Mouse (Mus musculus): ENCODE measurements around the gene Rnpep. TPM values are rescaled to one million over a fixed set of nuclear protein-coding genes. Genes with fewer than 3 reads are reported as not detected.
A peak's percentile ranks its signal among the peaks of the same experiment; 100 is the strongest.
"Not testable (repeated sequence)": the region's sequence is repeated elsewhere in the genome, so short reads cannot be mapped to it uniquely, and the experiment has no call there.

Gene Rnpep
- polyA plus RNA-seq, 1 experiment from 2014 or later = 90.3 TPM

DNA sequence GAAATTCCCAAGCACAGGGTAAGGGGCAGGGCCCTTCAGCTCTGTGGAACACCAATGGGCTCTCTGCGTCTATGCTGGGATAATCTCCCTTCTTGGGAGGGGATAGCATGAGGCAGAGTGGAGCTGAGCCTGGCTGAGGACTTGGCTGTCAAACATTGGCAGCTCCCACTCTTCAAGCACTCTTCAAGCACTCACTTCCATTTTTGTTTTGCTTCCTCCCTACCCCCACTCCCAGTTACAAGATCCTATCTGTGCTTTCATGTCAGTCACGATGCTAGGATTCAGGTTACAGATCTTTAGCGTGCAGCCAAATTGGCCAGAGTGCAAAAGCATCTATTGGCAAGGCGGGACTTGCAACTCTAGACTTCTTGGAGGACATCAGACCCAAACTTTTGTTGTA, 31.0 kb downstream of the Rnpep start:
- Histone ChIP-seq H3K36me3 (ENCODE audit: poor library complexity, severe bottlenecking) (no peaks in the 10 kb centered on the region), H3K4me2 (no peak overlapping the region), H3K4me1 (peaks cover 8% of the 10 kb centered on the region; the same call in 1 of the 2 replicates), H3K27me3 (0 out of 2 replicates have a peak, but pooled peaks cover 5% of the 10 kb centered on the region), H3K27ac (no peak overlapping the region), H3K9me3 (replicated peaks) (no peaks in the 10 kb centered on the region), H3K4me3 (no peak overlapping the region), H3K9ac (no peak overlapping the region)
- no peak for ATAC-seq
- whole genome bisulfite sequencing = 59% methylated on average over 4 of the region's 4 CpGs

DNA sequence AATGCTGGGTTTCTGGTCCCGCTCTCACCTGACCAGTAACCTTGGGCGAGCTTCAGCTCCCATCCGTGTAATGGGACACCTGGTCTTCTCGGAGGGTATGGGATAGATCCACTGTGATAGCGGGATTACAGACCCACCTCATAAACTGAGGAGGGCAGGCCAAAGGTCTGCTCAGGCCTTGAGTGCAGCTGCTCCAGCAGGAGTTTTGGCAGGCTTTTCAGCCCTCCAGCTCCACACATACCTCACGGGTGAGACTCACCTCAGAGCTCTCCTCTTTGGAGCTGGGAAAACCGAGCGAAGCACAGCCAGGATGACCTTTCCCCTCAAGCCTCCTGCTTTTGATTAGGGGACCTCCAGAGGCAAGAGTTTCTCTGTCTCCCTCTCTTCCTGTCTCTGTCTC, 32.5 kb downstream of the Rnpep start:
- Histone ChIP-seq H3K27ac (no peak overlapping the region), H3K27me3 (0 out of 2 replicates have a peak, but pooled peaks cover 5% of the 10 kb centered on the region), H3K9me3 (replicated peaks) (no peaks in the 10 kb centered on the region), H3K4me2 (no peak overlapping the region), H3K36me3 (ENCODE audit: poor library complexity, severe bottlenecking) (no peaks in the 10 kb centered on the region), H3K4me1 (peaks cover 8% of the 10 kb centered on the region; the same call in 1 of the 2 replicates), H3K9ac (no peak overlapping the region), H3K4me3 (no peak overlapping the region)
- 91% methylated on average over 8 of the region's 8 CpGs for WGBS
- ATAC-seq = no peak

DNA sequence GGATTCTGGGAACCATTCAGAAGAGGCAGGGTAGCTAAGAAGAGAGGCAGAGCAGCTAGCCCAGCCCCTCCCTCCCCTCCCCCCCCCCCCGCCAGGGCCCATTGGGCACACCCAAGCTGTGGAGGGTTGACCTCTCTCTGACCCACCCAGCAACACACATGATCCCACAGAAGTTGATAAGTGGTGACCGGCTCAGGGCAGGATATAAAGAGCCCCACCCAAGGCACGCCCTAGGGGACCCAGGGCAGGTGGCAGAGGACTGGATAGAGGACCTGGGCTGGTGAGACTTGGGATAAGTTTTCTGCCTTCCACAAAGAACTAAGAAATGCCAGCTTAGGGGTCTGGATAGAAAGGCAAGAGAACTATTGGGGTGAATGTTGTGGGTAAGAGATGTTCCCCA, 33.2 kb downstream of the Rnpep start:
- H3K9me3 ChIP-seq (replicated peaks) = no peaks in the 10 kb centered on the region
- no peak overlapping the region for H3K4me2 ChIP-seq
- no peak overlapping the region for H3K27ac ChIP-seq
- WGBS = 81% methylated on average over 2 of the region's 3 CpGs
- H3K36me3 ChIP-seq (ENCODE audit: poor library complexity, severe bottlenecking) = no peaks in the 10 kb centered on the region
- H3K4me3 ChIP-seq = no peak overlapping the region
- H3K4me1 ChIP-seq = peaks cover 8% of the 10 kb centered on the region; the same call in 1 of the 2 replicates
- H3K9ac ChIP-seq = no peak overlapping the region
- 0 out of 2 replicates have a peak, but pooled peaks cover 5% of the 10 kb centered on the region for H3K27me3 ChIP-seq
- ATAC-seq = no peak

DNA sequence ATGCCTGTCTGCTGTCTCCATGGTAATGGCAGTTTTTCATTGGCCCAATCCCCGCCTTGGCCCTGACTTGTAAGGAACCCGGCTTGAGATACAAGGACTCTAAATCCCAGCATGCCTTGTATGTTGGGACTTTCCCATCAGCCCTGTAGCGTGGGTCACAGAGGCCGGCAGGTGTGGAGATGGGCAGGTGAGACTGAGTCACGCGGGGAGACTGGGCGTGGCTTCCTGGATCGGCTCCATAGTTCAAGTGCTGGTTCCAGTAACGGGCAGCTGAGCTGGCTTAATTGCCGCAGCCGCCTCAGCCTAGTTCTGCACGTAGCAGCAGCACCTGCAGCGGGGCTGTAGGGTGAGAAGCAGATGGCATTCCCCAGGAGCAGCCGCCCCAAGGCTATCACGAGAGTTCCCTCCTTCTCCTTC, 35.4 kb downstream of the Rnpep start:
- peaks cover 8% of the 10 kb centered on the region; the same call in 1 of the 2 replicates for H3K4me1 ChIP-seq
- H3K27me3 ChIP-seq = 0 out of 2 replicates have a peak, but pooled peaks cover 5% of the 10 kb centered on the region
- H3K9me3 ChIP-seq (replicated peaks) = no peaks in the 10 kb centered on the region
- peak overlapping the region; percentile 35 for H3K4me3 ChIP-seq
- H3K4me2 ChIP-seq = peak overlapping the region; percentile 55
- WGBS = 3% methylated on average over 15 of the region's 15 CpGs
- H3K9ac ChIP-seq = peak overlapping the region; percentile 31
- H3K27ac ChIP-seq = no peak overlapping the region
- no peaks in the 10 kb centered on the region for H3K36me3 ChIP-seq (ENCODE audit: poor library complexity, severe bottlenecking)
- ATAC-seq = peak; percentile 77

DNA sequence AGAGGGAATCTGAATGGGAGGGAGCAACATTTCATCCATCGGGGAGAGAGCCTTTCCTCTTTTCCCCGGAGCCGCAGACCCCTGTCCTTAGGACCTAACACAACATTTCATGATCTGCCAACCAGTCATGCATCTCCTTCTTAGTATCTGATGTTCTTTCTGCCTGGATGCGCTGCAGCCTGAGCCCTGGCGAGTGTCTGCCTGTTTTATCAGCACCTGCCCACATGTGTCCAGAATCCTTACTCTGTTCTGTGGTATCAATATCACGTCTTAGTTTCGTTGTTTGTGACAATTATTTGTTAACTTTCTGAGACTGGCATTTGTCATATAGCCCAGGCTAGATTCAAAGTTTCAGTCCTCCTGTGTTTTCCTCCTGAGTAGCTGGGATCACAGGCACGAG, 39.9 kb downstream of the Rnpep start:
- H3K27ac ChIP-seq = no peak overlapping the region
- no peak overlapping the region for H3K9ac ChIP-seq
- 80% methylated on average over 8 of the region's 8 CpGs for WGBS
- H3K4me2 ChIP-seq = no peak overlapping the region
- no peak overlapping the region for H3K4me3 ChIP-seq
- ATAC-seq = no peak
- peaks cover 8% of the 10 kb centered on the region; the same call in 1 of the 2 replicates for H3K4me1 ChIP-seq
- no peaks in the 10 kb centered on the region for H3K27me3 ChIP-seq
- H3K36me3 ChIP-seq (ENCODE audit: poor library complexity, severe bottlenecking) = no peaks in the 10 kb centered on the region
- no peaks in the 10 kb centered on the region for H3K9me3 ChIP-seq (replicated peaks)

DNA sequence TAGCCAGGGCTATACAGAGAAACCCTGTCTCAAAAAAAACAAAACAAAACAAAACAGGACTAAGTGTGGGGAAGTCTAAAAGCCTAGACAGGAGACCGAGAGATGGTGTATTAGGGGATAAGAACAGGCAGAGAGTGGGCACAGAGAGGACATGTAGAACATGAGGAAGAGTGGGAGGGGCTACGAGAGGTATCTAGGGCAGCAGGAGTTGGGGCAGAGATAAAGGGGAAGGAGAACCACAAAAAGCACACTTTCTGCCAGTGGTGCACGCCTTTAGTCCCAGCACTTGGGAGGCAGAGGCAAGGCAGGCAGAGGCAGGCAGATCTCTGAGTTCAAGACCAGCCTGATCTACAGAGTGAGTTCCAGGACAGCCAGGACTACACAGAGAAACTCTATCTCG, 43.7 kb downstream of the Rnpep start:
- not testable (repeated sequence) for H3K4me3 ChIP-seq; H3K4me2 ChIP-seq; H3K9ac ChIP-seq; H3K9me3 ChIP-seq (replicated peaks); H3K36me3 ChIP-seq (ENCODE audit: poor library complexity, severe bottlenecking); H3K27ac ChIP-seq; H3K4me1 ChIP-seq; ATAC-seq; H3K27me3 ChIP-seq
- WGBS = 89% methylated on average over 4 of the region's 4 CpGs

DNA sequence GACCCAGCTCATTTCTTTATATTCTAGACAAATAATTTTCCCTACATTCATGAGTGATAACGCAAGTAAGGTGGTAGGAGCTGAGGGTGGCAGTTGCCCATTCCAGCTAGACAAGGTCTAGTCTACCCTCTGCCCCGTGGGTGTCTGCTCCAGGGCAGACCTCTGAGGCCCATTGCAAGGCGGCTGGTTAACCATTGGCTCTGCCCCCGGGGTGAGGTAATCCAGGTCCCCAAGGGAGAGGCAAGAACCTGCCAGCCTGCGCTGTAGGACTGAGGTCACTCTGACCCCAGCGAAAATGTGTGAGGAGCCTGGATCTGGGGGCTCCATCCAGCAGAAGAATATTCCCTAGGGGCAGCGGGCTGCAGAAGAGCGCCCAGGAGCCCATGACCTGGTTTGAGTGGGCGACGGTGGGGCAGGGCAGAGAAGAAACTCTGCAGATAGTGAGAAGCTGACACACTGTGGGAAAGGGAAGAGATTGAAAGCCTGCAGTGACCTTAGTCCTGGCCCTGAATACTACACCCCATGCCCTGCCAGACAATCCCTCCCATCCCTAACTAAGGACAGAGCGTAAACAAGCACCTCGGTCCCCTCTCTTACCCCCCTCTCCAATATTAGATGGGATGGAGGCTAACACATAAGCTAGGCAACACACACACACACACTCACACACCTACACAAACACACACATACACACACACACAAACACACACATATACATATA, 46.6 kb downstream of the Rnpep start:
- H3K4me3 ChIP-seq = no peak overlapping the region
- H3K27me3 ChIP-seq = no peaks in the 10 kb centered on the region
- no peak for ATAC-seq
- H3K36me3 ChIP-seq (ENCODE audit: poor library complexity, severe bottlenecking) = no peaks in the 10 kb centered on the region
- H3K4me2 ChIP-seq = no peak overlapping the region
- WGBS = 73% methylated on average over 12 of the region's 12 CpGs
- no peaks in the 10 kb centered on the region for H3K4me1 ChIP-seq
- no peaks in the 10 kb centered on the region for H3K9me3 ChIP-seq (replicated peaks)
- no peak overlapping the region for H3K27ac ChIP-seq
- no peak overlapping the region for H3K9ac ChIP-seq

DNA sequence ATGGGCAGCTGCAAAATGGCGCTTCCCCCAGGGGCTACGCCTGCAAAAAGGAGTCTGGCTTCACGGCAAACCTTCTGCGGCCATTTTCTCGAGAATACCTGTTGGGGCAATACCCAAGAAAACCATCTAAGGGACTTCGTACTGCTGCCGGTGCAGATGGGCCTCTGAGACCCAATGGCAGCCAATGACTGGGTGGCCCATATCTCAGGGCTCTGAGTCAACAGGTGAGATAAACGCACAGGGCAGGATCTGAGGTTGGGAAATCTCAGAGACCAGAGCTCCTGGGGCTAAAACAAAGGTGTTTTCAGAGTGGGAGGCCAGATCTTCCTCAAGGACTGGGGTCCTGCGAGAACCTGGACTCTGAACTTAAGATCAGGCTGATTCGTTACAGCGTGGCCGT, 49.1 kb downstream of the Rnpep start:
- Histone ChIP-seq H3K36me3 (ENCODE audit: poor library complexity, severe bottlenecking) (no peaks in the 10 kb centered on the region), H3K4me3 (no peak overlapping the region), H3K9me3 (replicated peaks) (no peaks in the 10 kb centered on the region), H3K27me3 (no peaks in the 10 kb centered on the region), H3K9ac (no peak overlapping the region), H3K27ac (no peak overlapping the region), H3K4me1 (no peaks in the 10 kb centered on the region), H3K4me2 (no peak overlapping the region)
- WGBS = 89% methylated on average over 12 of the region's 12 CpGs
- no peak for ATAC-seq

DNA sequence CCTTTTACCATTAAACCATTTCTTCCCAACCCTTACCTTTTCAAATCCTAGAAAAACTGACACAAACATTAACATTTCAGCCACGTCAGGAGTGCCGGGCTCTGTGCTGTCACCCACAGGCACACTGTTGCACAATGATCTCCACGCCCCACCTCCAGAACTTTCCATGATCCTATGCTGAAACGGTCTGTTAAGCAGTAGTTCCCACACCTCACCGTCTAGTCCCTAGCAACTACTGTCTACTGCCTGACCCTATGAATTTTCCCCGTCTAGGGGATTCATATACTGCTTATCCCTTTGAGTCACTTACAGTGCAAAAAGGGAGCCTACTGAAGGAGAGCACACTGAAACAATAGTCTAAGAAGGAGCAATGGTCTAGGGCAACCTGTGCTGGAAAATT, 49.9 kb downstream of the Rnpep start:
- no peak overlapping the region for H3K4me3 ChIP-seq
- H3K4me1 ChIP-seq = no peaks in the 10 kb centered on the region
- 92% methylated on average over 6 of the region's 6 CpGs for WGBS
- H3K27me3 ChIP-seq = no peaks in the 10 kb centered on the region
- H3K27ac ChIP-seq = no peak overlapping the region
- no peaks in the 10 kb centered on the region for H3K9me3 ChIP-seq (replicated peaks)
- no peaks in the 10 kb centered on the region for H3K36me3 ChIP-seq (ENCODE audit: poor library complexity, severe bottlenecking)
- no peak for ATAC-seq
- H3K4me2 ChIP-seq = no peak overlapping the region
- no peak overlapping the region for H3K9ac ChIP-seq

DNA sequence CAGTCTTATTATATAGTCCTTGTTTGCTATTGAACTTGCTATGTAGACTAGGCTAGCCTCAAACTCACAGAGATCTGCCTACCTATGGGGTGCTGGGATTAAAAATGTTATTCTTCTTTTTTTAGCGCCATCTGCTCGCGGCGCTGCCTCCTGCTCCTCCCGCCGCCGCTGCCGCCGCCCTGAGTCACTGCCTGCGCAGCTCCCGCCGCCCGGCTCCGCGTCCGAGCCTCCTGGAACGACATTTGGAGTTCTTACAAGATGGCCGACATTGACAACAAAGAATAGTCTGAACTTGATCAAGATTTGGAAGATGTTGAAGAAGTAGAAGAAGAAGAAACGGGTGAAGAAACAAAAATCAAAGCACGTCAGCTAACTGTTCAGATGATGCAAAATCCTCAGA, 52.0 kb downstream of the Rnpep start:
- WGBS = 79% methylated on average over 20 of the region's 20 CpGs
- H3K9me3 ChIP-seq (replicated peaks); ATAC-seq: not testable (repeated sequence)

DNA sequence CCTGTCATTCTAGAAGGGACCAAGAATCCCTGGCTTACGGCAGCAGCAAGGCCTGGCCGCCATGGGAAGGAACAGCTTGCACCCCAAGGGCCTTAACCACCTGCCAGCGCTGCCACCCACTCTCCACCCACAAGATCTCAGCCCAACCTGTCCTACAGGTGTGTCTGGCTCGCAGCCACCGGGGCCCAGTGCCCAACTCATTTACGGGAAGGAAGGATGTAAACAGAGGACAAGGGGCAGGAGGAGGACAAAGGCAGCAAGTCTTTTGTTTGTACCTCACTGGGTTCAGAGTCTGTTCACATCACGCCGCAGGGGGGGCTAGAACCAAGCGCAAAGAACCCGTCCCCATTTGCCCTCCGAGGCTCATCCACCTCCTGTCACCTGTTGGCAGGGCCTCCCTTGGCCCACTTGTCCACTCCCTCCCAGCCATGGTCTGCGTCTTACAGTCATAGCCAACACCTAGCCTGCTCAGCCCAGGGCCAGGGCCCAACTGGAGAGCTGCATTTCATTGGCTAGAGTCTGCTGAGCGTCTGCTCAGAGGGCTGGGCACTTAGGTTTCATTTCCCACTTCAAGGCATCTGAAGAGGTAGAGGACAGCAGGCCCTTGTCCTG, 56.4 kb downstream of the Rnpep start:
- no peak for ATAC-seq
- Histone ChIP-seq H3K27me3 (no peaks in the 10 kb centered on the region), H3K4me3 (no peak overlapping the region), H3K9me3 (replicated peaks) (no peaks in the 10 kb centered on the region), H3K9ac (no peak overlapping the region), H3K4me2 (no peak overlapping the region), H3K27ac (no peak overlapping the region), H3K4me1 (no peaks in the 10 kb centered on the region), H3K36me3 (ENCODE audit: poor library complexity, severe bottlenecking) (no peaks in the 10 kb centered on the region)
- WGBS = 80% methylated on average over 13 of the region's 13 CpGs

More for the DNA sequence above, 52.0 kb downstream of the Rnpep start:
- H3K27ac ChIP-seq; H3K36me3 ChIP-seq (ENCODE audit: poor library complexity, severe bottlenecking); H3K27me3 ChIP-seq; H3K4me1 ChIP-seq; H3K9ac ChIP-seq; H3K4me3 ChIP-seq; H3K4me2 ChIP-seq: not testable (repeated sequence)

DNA sequence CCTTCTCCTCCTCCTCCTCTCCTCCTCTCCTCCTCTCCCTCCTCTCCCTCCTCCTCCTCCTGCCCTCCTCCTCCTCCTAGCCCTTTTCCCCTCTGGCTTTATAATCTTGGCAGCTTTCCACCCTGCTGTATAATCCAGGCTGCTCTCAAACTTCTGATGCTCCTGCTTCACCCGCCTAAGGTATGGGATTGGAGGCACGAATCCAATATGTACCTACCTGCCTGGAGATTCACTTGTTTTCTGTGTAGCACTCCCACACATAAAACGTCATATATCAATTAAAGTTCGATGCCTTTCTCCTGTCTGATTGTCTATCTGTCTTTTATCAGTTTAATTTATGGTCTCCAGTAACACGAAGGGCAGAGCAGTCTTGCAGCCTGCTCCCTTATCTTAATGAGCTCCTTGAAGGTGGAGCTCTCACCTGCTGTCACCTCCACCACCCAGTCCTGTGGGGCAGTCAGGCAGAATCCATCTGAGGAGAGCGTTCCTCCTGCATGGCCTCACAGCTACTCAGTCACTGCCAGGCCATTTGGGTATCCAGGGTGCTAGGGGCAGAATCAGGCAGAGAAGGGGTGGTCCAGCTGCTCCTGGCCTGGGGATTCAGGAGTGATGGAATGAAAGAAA, 58.8 kb downstream of the Rnpep start:
- Histone ChIP-seq H3K4me3 (no peak overlapping the region), H3K36me3 (ENCODE audit: poor library complexity, severe bottlenecking) (no peaks in the 10 kb centered on the region), H3K27me3 (no peaks in the 10 kb centered on the region), H3K9ac (no peak overlapping the region), H3K4me2 (no peak overlapping the region), H3K4me1 (no peaks in the 10 kb centered on the region), H3K9me3 (replicated peaks) (no peaks in the 10 kb centered on the region), H3K27ac (no peak overlapping the region)
- 74% methylated on average over 6 of the region's 6 CpGs for WGBS
- no peak for ATAC-seq
